Comparison of ENCODE assay signal across 8 mouse cellular contexts in genomic region chr5:132540841-132541311, GRCm38 (mm10). TPM values are rescaled to one million over a fixed set of nuclear protein-coding genes. Genes with fewer than 3 reads are reported as not detected.
DNase-seq lines count a peak whose midpoint lies in the region; ATAC-seq and TF ChIP-seq lines count a peak whose summit lies in the region.

No protein-coding gene starts in this region.

- peak overlapping the region; percentile 6; the same call in 1 of the 2 replicates for H3K4me3 ChIP-seq in spleen, adult 2 months (ENCODE audit: extremely low read depth, insufficient read depth, insufficient read length)
- H3K4me3 ChIP-seq in limb, embryonic 13.5 days = peak overlapping the region; percentile 81

- 14% methylated on average over 7 of the region's 7 CpGs for WGBS in spleen, adult 2 months
- WGBS in limb, embryonic 13.5 days = under 1% methylated on average over 7 of the region's 7 CpGs

- TF ChIP-seq CTCF in spleen, adult 2 months (IDR thresholded peaks at IDR 0.05; ENCODE audit: extremely low read depth, insufficient read depth, insufficient read length, insufficient replicate concordance) = no peak

- H3K36me3 ChIP-seq in spleen, adult 2 months (ENCODE audit: control insufficient read depth, insufficient read depth, low read length) = no peaks in the 10 kb centered on the region
- H3K36me3 ChIP-seq in limb, embryonic 13.5 days = no peaks in the 10 kb centered on the region

- H3K4me1 ChIP-seq in spleen, adult 2 months (ENCODE audit: control insufficient read depth, insufficient read depth, insufficient read length) = no peaks in the 10 kb centered on the region; the same call in 1 of the 2 replicates
- H3K4me1 ChIP-seq in limb, embryonic 13.5 days = peaks cover 27% of the 10 kb centered on the region

- H3K9me3 ChIP-seq in limb, embryonic 13.5 days = no peaks in the 10 kb centered on the region

- peak; percentile 36 for DNase-seq in cerebellum, adult 8-10 months
- DNase-seq in cerebellum, adult 9-11 months = no peak
- no peak for DNase-seq in spleen, adult 2 months (ENCODE audit: low read depth in 1 of 2, low spot score in 2 of 2)
- DNase-seq in spleen, postnatal 36 days (ENCODE audit: low spot score in 2 of 2) = no peak
- peak; percentile 11 for DNase-seq in heart, postnatal 4 days
- DNase-seq in retina, postnatal 1 day = peak; percentile 60
- DNase-seq in gastrocnemius, adult 8-10 months (ENCODE audit: low spot score in 2 of 2) = no peak

- TF ChIP-seq POLR2A in spleen, adult 2 months (IDR thresholded peaks at IDR 0.05; ENCODE audit: low read depth, low read length) = no peak

- H3K9ac ChIP-seq in limb, embryonic 13.5 days = peak overlapping the region; percentile 90

- ATAC-seq in limb, embryonic 13.5 days (ENCODE audit: low FRiP score, low read depth) = no peak

- peak overlapping the region; percentile 81 for H3K4me2 ChIP-seq in limb, embryonic 13.5 days (replicated peaks)

- no peak overlapping the region for H3K27ac ChIP-seq in spleen, adult 2 months (ENCODE audit: insufficient read depth, low read length)
- H3K27ac ChIP-seq in limb, embryonic 13.5 days = peak overlapping the region; percentile 86; the same call in 1 of the 2 replicates

- H3K27me3 ChIP-seq in spleen, adult 2 months (ENCODE audit: control insufficient read depth, insufficient read depth, low read length) = peaks cover 8% of the 10 kb centered on the region
- H3K27me3 ChIP-seq in limb, embryonic 13.5 days = 0 out of 2 replicates have a peak, but pooled peaks cover 3% of the 10 kb centered on the region

RNA-seq across cellular contexts. Expression of gene Auts2, which starts 2.3 kb away (rescaled TPM):
- polyA plus RNA-seq in spleen, adult 2 months (2012; rRNA removed) = 0.95 and 1.3 TPM in 2 replicates
- total RNA-seq in heart, postnatal 4 days (2021) = 10 to 100 TPM; 49.0 to 51.4 TPM
- 55.1 and 57.6 TPM in 2 replicates for polyA plus RNA-seq in limb, embryonic 13.5 days (2015; fragmentation: Nextera tagmentation; extraction: Ambion mirVana)
- 10 to 100 TPM in 2 of 4 experiments, 1 to 10 TPM in 2; 7.6 to 18.8 (median 12.4) TPM for total RNA-seq in gastrocnemius, adult 8-10 months (2022)

Comparison
In these comparisons a context has a peak if more than half of its experiments do, and no peak if none do; other contexts are left out.
1. DNase-seq: peak in cerebellum, adult 8-10 months (single experiment), heart, postnatal 4 days (single experiment) and retina, postnatal 1 day (single experiment); none in cerebellum, adult 9-11 months (single experiment), spleen, adult 2 months (0 of 2), spleen, postnatal 36 days (0 of 2) and gastrocnemius, adult 8-10 months (0 of 2).